Mouse (Mus musculus) thymus, adult 2 months (tissue): Measurements from ENCODE around the gene Ppp1r13b.

Experiments used
- CTCF ChIP-seq: fragments of 200-500 bp; IDR thresholded peaks from 2 replicates; pipeline ENCODE4 v1.5.1; 2012; ENCODE audit warnings: mild to moderate bottlenecking, control low read depth, low read length, moderate library complexity, borderline replicate concordance; ENCODE audit not compliant: control insufficient read depth, poor library complexity, insufficient read depth; ENCODE audit errors: extremely low read depth
- POLR2A ChIP-seq: fragments of 200-500 bp; IDR thresholded peaks from 2 replicates; pipeline ENCODE4 v1.6.1; 2012; ENCODE audit warnings: mild to moderate bottlenecking, low read length, control low read depth, moderate library complexity; ENCODE audit not compliant: control insufficient read depth, poor library complexity, insufficient read depth; ENCODE audit errors: extremely low read depth

GRCm38 (mm10) chr12:111872079-111872478, 35.8 kb downstream of the Ppp1r13b start:
- no peak for TF ChIP-seq CTCF
- no peak for TF ChIP-seq POLR2A
